Mouse (Mus musculus) E14TG2a.4 (cell line): ENCODE data around the gene Pou2f1.

ENCODE experiments used
- H3K27me3 ChIP-seq: 2 replicates; pipeline ENCODE4 v1.6.1; 2014; ENCODE audit warnings: low read length, control low read depth; ENCODE audit not compliant: insufficient read depth
- H3K36me3 ChIP-seq: 2 replicates; pipeline ENCODE4 v1.6.1; 2014; ENCODE audit warnings: low read length, control low read depth; ENCODE audit not compliant: insufficient read depth
- H3K4me1 ChIP-seq: replicated peaks from 2 replicates; pipeline ENCODE4 v1.6.1; 2014; ENCODE audit warnings: low read depth, low read length, control low read depth
- H3K4me3 ChIP-seq: replicated peaks from 2 replicates; pipeline ENCODE4 v1.5.1; 2014; ENCODE audit warnings: mild to moderate bottlenecking, low read length
- H3K9me3 ChIP-seq: 2 replicates; pipeline ENCODE4 v1.6.1; 2014; ENCODE audit warnings: low read length, control low read depth
- CTCF ChIP-seq: conservative IDR thresholded peaks from 2 replicates; pipeline ENCODE4 v1.5.1; 2014; ENCODE audit warnings: low read length
- NANOG ChIP-seq: IDR thresholded peaks from 2 replicates; pipeline ENCODE4 v1.6.1; 2014; ENCODE audit warnings: borderline replicate concordance, low read length, mixed read lengths
- POU5F1 ChIP-seq: IDR thresholded peaks from 2 replicates; pipeline ENCODE4 v1.6.1; 2014; ENCODE audit warnings: low read length, borderline replicate concordance

The Pou2f1 gene

GRCm38 (mm10) chr1:165922488-165922887, 80.0 kb downstream of the Pou2f1 start:
- Histone ChIP-seq H3K4me3 (no peak overlapping the region), H3K9me3 (no peaks in the 10 kb centered on the region), H3K4me1 (no peaks in the 10 kb centered on the region), H3K36me3 (peaks cover 17% of the 10 kb centered on the region; the same call in 1 of the 2 replicates), H3K27me3 (no peaks in the 10 kb centered on the region)
- TF ChIP-seq NANOG (no peak), POU5F1 (no peak)

GRCm38 (mm10) chr1:165921026-165921425, 81.5 kb downstream of the Pou2f1 start:
- TF ChIP-seq CTCF = peak; percentile 45
- TF ChIP-seq NANOG = no peak

GRCm38 (mm10) chr1:165914416-165914801, 88.1 kb downstream of the Pou2f1 start:
- Histone ChIP-seq H3K9me3 (no peaks in the 10 kb centered on the region), H3K4me1 (peaks cover 14% of the 10 kb centered on the region), H3K27me3 (no peaks in the 10 kb centered on the region), H3K36me3 (peaks cover 46% of the 10 kb centered on the region), H3K4me3 (no peak overlapping the region)
- TF ChIP-seq POU5F1 = no peak
- TF ChIP-seq CTCF = no peak
- no peak for TF ChIP-seq NANOG

More at GRCm38 (mm10) chr1:165921026-165921425, 81.5 kb downstream of the Pou2f1 start:
- Histone ChIP-seq H3K9me3 (no peaks in the 10 kb centered on the region), H3K27me3 (no peaks in the 10 kb centered on the region), H3K36me3 (peaks cover 26% of the 10 kb centered on the region), H3K4me3 (no peak overlapping the region), H3K4me1 (no peaks in the 10 kb centered on the region)

- H3K36me3 ChIP-seq = peaks cover 50% of the 10 kb centered on the region
- H3K4me1 ChIP-seq = peaks cover 14% of the 10 kb centered on the region
- no peaks in the 10 kb centered on the region for H3K9me3 ChIP-seq
- no peaks in the 10 kb centered on the region for H3K27me3 ChIP-seq
- TF ChIP-seq POU5F1 = no peak
- TF ChIP-seq NANOG = no peak
- TF ChIP-seq CTCF = no peak
- H3K4me3 ChIP-seq = no peak overlapping the region
Measured at GRCm38 (mm10) chr1:165913720-165914415, 88.6 kb downstream of the Pou2f1 start.

GRCm38 (mm10) chr1:165909471-165909870, 93.0 kb downstream of the Pou2f1 start:
- no peaks in the 10 kb centered on the region for H3K27me3 ChIP-seq
- peaks cover 14% of the 10 kb centered on the region for H3K4me1 ChIP-seq
- H3K36me3 ChIP-seq = peaks cover 74% of the 10 kb centered on the region
- TF ChIP-seq NANOG = no peak
- TF ChIP-seq CTCF = no peak
- no peak for TF ChIP-seq POU5F1
- no peak overlapping the region for H3K4me3 ChIP-seq
- H3K9me3 ChIP-seq = no peaks in the 10 kb centered on the region

- Histone ChIP-seq H3K4me1 (peaks cover 14% of the 10 kb centered on the region), H3K27me3 (no peaks in the 10 kb centered on the region), H3K4me3 (no peak overlapping the region), H3K36me3 (peaks cover 75% of the 10 kb centered on the region), H3K9me3 (no peaks in the 10 kb centered on the region)
- no peak for TF ChIP-seq NANOG
- no peak for TF ChIP-seq CTCF
- no peak for TF ChIP-seq POU5F1
Measured at GRCm38 (mm10) chr1:165908806-165909205, 93.7 kb downstream of the Pou2f1 start.

GRCm38 (mm10) chr1:165908153-165908552, 94.3 kb downstream of the Pou2f1 start:
- Histone ChIP-seq H3K27me3 (no peaks in the 10 kb centered on the region), H3K9me3 (no peaks in the 10 kb centered on the region), H3K4me1 (peaks cover 14% of the 10 kb centered on the region), H3K36me3 (peaks cover 81% of the 10 kb centered on the region), H3K4me3 (no peak overlapping the region)
- TF ChIP-seq POU5F1 (no peak), CTCF (no peak)

- Histone ChIP-seq H3K4me3 (no peak overlapping the region), H3K4me1 (no peaks in the 10 kb centered on the region), H3K9me3 (no peaks in the 10 kb centered on the region), H3K27me3 (no peaks in the 10 kb centered on the region), H3K36me3 (peaks cover 93% of the 10 kb centered on the region)
- no peak for TF ChIP-seq NANOG
- no peak for TF ChIP-seq POU5F1
- no peak for TF ChIP-seq CTCF
Measured at GRCm38 (mm10) chr1:165903596-165903995, 98.9 kb downstream of the Pou2f1 start.

- TF ChIP-seq NANOG (no peak), CTCF (no peak), POU5F1 (no peak)
- peaks cover 83% of the 10 kb centered on the region for H3K36me3 ChIP-seq
- H3K9me3 ChIP-seq = no peaks in the 10 kb centered on the region
- H3K4me3 ChIP-seq = no peak overlapping the region
- H3K4me1 ChIP-seq = peaks cover 10% of the 10 kb centered on the region
- no peaks in the 10 kb centered on the region for H3K27me3 ChIP-seq
Measured at GRCm38 (mm10) chr1:165891686-165892085, 110.8 kb downstream of the Pou2f1 start.
